Mouse (Mus musculus) frontal cortex, adult (tissue): Measurements from ENCODE around the gene Cabin1.
"Not testable (repeated sequence)": the region's sequence is repeated elsewhere in the genome, so short reads cannot be mapped to it uniquely, and the experiment has no call there.

Experiments used
- ATAC-seq: cut with Nextera tagmentation; 2 replicates; pipeline ENCODE4 v1.9.2; 2017; ENCODE audit warnings: mild to moderate bottlenecking, moderate library complexity, mixed read lengths; ENCODE audit not compliant: low TSS enrichment

The Cabin1 gene

DNA sequence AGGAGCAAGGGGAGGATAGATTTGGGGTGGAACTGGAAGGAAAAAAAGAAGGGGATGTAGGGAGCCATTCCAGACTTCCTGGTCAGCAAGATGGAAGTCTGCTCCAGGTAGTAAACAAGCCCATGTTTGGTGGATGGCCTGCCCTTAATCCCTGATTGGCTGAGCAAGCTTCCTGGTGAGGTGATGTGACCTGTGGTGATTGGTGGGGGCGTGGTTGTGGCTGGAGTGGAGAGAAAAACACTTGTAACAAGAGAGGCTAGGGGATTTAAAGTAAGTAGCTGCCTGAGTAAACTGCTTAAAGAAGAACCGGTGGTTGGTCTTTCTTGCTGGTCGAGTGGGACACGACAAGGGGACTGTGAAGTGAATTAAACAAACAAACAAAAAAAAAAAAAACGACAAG lies 3.6 kb upstream of the Cabin1 start:
- ATAC-seq = not testable (repeated sequence)

- ATAC-seq = no peak
These were observed 2.7 kb upstream of the Cabin1 start for GRCm38 (mm10) chr10:75766856-75767255.

DNA sequence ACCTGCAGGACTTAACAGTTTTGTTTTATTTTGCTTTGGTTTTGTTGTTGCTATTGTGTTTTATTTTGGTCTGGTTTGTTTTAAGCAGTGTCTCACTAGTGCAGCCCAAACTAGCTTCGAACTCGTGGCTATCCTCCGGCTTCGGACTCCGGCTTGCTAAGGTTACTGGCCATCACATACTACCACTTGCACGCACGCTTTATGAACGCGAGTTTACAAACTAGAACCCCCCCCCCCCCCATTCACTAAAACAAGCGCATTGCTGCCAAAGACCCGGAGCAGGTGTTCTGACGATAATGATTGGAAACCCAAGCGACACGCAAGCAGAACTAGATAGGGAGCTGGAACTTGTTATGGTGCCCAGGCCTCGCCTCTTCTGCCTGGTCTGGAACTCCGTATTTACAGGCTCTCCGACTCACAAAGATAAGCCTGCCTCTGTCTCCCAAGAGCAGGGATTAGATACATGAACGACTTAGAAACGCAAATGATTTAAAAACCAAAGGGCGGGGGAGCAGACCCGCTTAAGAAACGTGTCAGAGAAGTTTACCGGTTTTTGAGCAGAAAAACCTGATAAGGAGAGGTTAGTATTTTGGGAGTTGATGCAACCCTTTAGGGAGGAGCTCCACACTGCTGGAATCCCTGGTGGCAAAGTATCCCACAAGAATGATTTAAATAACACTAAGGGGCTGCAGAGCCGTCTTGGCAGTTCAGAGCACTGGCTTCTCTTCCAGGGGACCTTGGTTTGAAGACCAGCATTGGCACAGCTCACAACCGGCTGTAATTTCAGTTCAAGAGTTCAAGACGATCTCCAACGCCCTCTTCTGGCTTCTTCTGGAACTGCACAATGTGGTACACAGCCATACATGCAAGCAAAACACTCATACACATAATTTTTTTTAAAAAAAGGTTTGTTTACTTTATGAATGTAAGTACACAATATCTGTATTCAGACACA lies 655 bp upstream of the Cabin1 start:
- ATAC-seq = peak; percentile 14; the same call in 1 of the 2 replicates

- ATAC-seq = no peak
These were observed 1.7 kb downstream of the Cabin1 start for GRCm38 (mm10) chr10:75762413-75762812.

GRCm38 (mm10) chr10:75760311-75760710 lies 3.8 kb downstream of the Cabin1 start:
- no peak for ATAC-seq

DNA sequence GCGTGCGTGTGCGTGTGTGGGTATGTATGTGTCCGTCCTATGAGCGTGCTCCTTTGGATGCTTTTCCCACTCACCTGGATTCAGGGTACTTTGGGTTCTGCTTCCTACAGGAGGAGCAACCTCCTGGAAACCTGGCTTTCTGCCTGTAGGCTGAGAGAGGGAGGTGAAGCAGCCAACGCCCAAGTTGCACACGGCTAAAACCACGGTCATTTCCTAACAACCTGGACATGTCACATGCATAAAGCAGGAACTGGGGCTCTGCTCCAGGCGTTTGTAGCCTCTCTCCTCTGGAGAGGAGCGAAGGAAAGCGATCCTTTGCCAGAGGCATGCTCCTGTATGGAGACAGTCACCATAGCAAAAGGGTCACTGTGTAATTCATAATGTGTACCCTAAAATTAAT lies 7.4 kb downstream of the Cabin1 start:
- ATAC-seq = no peak

DNA sequence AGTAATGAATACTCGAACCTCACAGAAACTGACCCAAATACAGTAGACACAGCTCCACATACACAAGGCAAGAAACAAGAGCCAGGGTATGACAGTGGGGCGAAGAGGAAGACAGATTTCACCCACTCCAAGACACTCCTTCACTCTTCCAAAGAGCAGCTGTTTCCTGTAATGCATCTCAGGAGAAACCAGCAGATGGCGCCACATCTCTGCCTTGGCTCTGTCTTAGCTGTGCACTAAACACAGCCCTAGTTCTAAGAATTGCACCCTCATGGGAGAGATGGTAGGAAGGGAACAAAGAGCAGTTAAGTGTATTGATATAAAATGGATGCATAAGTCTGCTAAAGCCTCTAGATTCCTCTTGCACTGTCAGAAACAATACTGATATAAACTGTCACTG lies 20.1 kb downstream of the Cabin1 start:
- peak; percentile 81 for ATAC-seq

GRCm38 (mm10) chr10:75743369-75743768 lies 20.8 kb downstream of the Cabin1 start:
- ATAC-seq = peak; percentile 83

GRCm38 (mm10) chr10:75740866-75741265 lies 23.3 kb downstream of the Cabin1 start:
- no peak for ATAC-seq

- no peak for ATAC-seq
These were observed 38.7 kb downstream of the Cabin1 start for GRCm38 (mm10) chr10:75725449-75725848.

- peak; percentile 48 for ATAC-seq
These were observed 43.9 kb downstream of the Cabin1 start for GRCm38 (mm10) chr10:75720215-75720614.

DNA sequence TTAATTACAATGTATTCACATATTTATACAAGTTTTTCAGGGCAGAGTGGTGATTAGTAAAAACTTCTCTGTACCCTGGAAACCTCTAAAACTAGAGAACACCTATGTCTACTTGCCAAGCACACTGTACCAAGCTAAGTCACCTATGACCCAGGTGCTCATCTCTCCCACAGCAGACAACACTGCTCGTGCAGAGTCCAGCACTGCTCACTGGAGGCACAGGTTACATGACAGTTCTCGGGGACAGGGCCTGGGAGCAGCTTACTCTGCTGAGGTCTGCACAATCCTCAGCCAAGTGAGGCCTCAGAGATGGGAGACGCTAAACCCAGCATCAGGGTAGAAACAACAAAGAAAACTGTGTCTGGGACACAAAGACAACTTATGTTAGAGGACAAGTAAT lies 49.3 kb downstream of the Cabin1 start:
- ATAC-seq = no peak

- ATAC-seq = no peak
These were observed 51.1 kb downstream of the Cabin1 start for GRCm38 (mm10) chr10:75713026-75713425.

DNA sequence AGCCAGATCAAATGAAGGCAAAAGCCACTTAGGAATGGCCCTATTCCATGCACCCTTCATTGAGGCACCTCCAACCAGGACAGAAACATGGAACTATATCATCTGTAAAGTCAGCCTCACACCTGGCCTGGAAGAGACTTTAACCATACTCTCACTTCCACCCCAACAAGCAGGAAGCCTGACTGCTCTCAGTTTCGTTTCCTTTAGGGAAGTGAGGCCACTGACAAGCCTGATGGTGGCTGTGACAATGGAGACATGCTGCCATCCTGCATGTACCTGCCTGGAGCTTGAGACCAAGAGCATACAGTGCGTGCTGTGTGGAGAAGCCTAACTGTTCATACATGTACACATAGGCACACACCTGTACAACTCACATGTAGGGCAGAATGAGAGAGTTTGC lies 53.9 kb downstream of the Cabin1 start:
- ATAC-seq = no peak

- ATAC-seq = no peak
These were observed 54.9 kb downstream of the Cabin1 start for GRCm38 (mm10) chr10:75709261-75709660.

GRCm38 (mm10) chr10:75708633-75708992 lies 55.5 kb downstream of the Cabin1 start:
- peak; percentile 48 for ATAC-seq

- ATAC-seq = no peak
These were observed 56.1 kb downstream of the Cabin1 start for GRCm38 (mm10) chr10:75707901-75708632.

DNA sequence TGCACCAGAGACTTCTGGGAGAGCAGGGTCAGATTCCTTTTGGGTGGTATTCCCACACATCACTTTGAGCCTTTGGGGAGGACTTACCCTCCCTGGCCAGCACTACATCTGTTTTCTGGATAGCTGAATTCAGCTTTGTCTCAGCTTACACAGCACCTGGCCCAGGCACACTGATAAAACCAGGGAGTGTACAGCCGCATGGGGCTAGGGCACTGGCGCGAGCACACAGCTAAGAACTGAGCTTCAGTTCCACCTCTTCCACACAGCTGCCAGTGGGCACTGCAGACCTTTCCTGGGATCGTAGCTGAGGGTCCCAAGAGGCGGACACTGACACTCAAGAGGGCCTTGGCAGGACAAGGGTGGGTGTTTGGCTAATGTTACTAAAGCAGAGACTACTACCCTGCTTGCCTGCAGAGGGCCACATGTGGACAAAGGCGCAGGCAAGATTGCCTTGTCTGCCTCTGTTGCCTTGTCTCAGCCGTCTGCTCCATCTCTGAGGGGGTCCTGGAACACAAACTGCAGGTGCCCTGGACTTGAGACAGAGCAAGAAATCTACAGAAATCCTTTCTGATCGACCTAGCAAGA lies 57.4 kb downstream of the Cabin1 start:
- ATAC-seq = no peak

GRCm38 (mm10) chr10:75705681-75706400 lies 58.3 kb downstream of the Cabin1 start:
- ATAC-seq = no peak

DNA sequence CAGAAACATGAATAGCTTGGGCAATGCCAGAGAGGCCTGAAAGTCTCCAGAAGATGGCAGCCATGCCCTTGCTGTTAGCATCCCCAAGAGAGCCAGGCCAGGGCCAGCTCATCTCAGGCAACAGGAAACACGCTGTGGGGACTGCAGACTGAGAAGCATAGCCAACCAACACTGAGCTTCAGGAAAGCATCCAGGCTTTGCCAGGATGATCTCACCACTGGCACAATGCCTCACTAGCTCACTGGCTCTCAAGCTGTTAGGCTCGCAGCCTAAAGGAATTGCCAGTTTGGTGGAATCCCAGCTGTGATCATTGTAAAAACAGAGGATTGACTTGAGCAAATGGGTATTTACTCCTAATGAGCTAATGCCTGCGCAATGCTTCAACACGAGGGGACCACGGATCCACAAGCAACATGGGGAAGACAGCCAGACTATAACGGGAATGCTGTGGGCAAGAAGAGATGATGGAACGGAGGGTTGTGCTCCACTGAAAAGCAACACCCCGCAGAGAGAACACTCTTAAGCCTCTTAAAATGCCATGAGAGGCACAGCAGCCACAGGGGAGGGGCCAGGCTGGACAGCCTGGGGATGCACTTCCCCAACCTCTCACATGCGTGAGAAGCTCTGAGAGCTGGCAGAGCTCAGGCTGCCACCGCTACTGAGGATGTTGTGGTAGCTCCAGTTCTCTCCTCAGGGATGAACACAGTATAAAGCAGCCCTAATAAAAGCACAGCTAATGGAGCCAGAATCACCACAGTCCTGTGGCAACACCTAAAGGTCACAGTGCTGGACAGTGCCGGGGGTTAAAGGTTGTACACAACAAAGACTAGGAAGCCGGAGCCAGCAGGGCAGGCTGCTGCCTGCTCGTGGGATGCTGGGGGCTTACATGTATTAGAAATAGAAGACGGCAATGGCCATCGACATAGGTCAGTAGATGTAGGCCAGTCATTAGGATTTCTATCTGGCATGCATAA lies 59.6 kb downstream of the Cabin1 start:
- peak; percentile 88 for ATAC-seq

DNA sequence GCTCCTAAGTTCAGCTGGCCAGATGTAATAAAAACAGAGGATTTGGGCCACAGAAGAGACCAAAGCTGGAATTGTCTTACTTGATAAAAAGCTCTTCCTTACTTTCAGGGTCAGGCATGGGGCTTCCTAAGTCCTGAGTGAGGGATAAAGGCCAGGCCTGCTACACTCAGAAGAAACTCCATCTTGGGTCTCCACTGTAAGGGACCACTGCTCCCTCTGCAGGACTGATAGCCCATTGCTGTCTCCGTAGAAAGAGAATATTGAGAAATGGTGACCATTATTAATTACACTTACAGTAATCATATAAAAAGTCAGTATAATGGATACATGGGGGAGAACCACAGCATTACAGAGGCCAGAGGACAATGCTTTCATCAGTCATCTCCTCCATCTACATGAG lies 60.6 kb downstream of the Cabin1 start:
- ATAC-seq = no peak
